Mouse (Mus musculus): ENCODE results near the gene Lag3.

GRCm38 (mm10) chr6:124930231-124930630 is 18.7 kb upstream of the Lag3 start:
- no peak for TF ChIP-seq CTCF (IDR thresholded peaks at IDR 0.05)
- TF ChIP-seq EP300 (IDR thresholded peaks at IDR 0.05), result no peak

Measured in lung, postnatal 0 days (tissue).